Mouse (Mus musculus) embryonic facial prominence, embryonic 12.5 days (tissue): ENCODE data around the gene Rasal2. TPM values are rescaled to one million over a fixed set of nuclear protein-coding genes. Genes with fewer than 3 reads are reported as not detected.
A peak's percentile ranks its signal among the peaks of the same experiment; 100 is the strongest.

Experiments
- ATAC-seq: fragments of 200-750 bp; cut with Nextera tagmentation; 2 replicates; pipeline ENCODE4 v1.8.0; 2017; ENCODE audit not compliant: insufficient number of reproducible peaks, insufficient read depth, low FRiP score, low TSS enrichment
- H3K27ac ChIP-seq: fragments of 300-500 bp; sonication (generic); 2 replicates; pipeline ENCODE4 v1.5.1; 2016; ENCODE audit warnings: mild to moderate bottlenecking
- H3K27me3 ChIP-seq: fragments of 300-500 bp; sonication (generic); 2 replicates; pipeline ENCODE4 v1.6.1; 2016; ENCODE audit warnings: mild to moderate bottlenecking, moderate library complexity
- H3K36me3 ChIP-seq: fragments of 300-500 bp; sonication (generic); 2 replicates; pipeline ENCODE4 v1.6.1; 2016; ENCODE audit warnings: mild to moderate bottlenecking
- H3K4me1 ChIP-seq: fragments of 300-500 bp; sonication (generic); 2 replicates; pipeline ENCODE4 v1.6.1; 2016
- H3K4me2 ChIP-seq: fragments of 300-500 bp; sonication (generic); replicated peaks from 2 replicates; pipeline ENCODE4 v1.6.1; 2016; ENCODE audit warnings: mild to moderate bottlenecking, moderate library complexity
- H3K4me3 ChIP-seq: fragments of 300-500 bp; sonication (generic); 2 replicates; pipeline ENCODE4 v1.5.1; 2016; ENCODE audit warnings: mild to moderate bottlenecking
- H3K9ac ChIP-seq: fragments of 300-500 bp; sonication (generic); 2 replicates; pipeline ENCODE4 v1.6.1; 2016; ENCODE audit warnings: mild to moderate bottlenecking, moderate library complexity
- H3K9me3 ChIP-seq: fragments of 300-500 bp; sonication (generic); 2 replicates; pipeline ENCODE4 v1.6.1; 2016; ENCODE audit warnings: mild to moderate bottlenecking, moderate library complexity
- WGBS: fragments of 180-500 bp; shearing (Covaris S2); methylation state at CpG from one replicate; pipeline ENCODE4 v1.1.7; 2016; 5-methylcytosine and 5-hydroxymethylcytosine counted together
- polyA plus RNA-seq: library from polyadenylated mRNA; unstranded; fragments of >200 nt; fragmentation: Nextera tagmentation; extraction: Ambion mirVana; gene quantifications from 2 replicates; pipeline ENCODE4 v1.2.1, GENCODE M21; 2016

Gene Rasal2
- polyA plus RNA-seq, 1 experiment from 2014 or later: 16.2 TPM

DNA sequence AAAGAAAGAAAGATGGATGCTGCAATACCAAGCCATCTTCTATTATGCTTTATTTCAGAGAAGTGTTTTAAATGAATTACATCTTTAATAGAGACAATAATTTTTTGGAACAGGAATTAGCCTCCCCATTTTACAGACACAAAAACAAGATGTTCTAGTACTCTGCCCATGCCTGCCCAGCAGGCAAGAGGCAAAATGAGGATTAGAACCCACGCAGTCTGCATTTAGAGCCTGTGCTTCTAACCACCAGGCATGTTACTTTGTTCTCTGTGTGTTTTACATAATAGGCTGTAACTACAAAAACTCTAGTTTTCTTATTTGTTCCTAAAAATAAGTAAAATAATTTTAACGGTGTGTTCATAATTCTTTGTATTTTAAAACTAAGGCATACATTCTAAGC, 178.9 kb downstream of the Rasal2 start:
- Histone ChIP-seq H3K27ac (no peak overlapping the region), H3K27me3 (no peaks in the 10 kb centered on the region), H3K4me1 (peaks cover 2% of the 10 kb centered on the region; the same call in 1 of the 2 replicates), H3K9me3 (no peaks in the 10 kb centered on the region), H3K4me2 (no peak overlapping the region), H3K4me3 (no peak overlapping the region), H3K36me3 (no peaks in the 10 kb centered on the region), H3K9ac (no peak overlapping the region)
- no peak for ATAC-seq
- WGBS: 85% methylated on average over 2 of the region's 2 CpGs

DNA sequence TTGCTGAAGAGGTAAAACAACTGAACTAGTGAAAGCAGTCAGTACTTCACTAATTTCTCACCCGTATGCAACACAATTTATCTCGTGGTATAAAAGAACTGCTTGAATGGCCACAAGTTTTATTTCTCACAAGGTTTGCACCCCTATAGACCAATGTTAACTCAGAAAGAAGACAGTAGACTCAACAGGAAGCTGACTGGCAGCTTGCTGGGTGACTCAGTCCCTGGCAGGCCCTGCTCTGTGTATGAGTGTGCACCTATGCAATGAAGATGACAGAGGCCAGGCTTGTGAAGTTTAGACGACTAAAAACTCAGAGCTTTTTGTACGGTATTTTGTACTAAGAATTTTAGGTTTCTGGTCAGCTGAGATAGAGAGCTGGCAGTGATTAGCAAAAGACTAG, 180.0 kb downstream of the Rasal2 start:
- H3K9me3 ChIP-seq: no peaks in the 10 kb centered on the region
- 69% methylated on average over 4 of the region's 4 CpGs for WGBS
- no peaks in the 10 kb centered on the region for H3K27me3 ChIP-seq
- ATAC-seq: no peak
- no peak overlapping the region for H3K27ac ChIP-seq
- H3K4me2 ChIP-seq: no peak overlapping the region
- H3K4me1 ChIP-seq: peaks cover 2% of the 10 kb centered on the region; the same call in 1 of the 2 replicates
- H3K4me3 ChIP-seq: no peak overlapping the region
- no peaks in the 10 kb centered on the region for H3K36me3 ChIP-seq
- no peak overlapping the region for H3K9ac ChIP-seq

DNA sequence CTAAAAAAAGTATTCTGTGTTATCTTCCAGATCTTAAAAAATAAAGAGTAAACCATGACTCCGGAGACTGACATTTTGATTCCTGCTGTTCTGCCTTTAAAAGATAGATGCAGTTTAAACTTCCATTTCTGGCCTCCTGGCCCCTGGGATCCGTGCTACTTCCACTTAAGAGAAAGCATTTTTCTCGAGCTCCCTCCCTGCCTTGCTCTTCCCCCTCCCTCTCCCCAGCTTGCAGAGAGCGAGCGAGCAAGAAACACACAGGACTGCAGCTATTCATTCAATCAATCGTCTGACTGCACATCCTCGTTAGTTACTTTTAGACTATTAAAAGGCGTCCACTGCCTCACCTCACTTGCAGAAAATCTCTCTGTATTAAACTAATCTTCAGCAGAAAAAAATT, 181.4 kb downstream of the Rasal2 start:
- Histone ChIP-seq H3K9ac (no peak overlapping the region), H3K4me1 (peaks cover 2% of the 10 kb centered on the region; the same call in 1 of the 2 replicates), H3K4me2 (peak overlapping the region; percentile 20; the same call in 1 of the 2 replicates), H3K36me3 (no peaks in the 10 kb centered on the region), H3K27ac (no peak overlapping the region), H3K9me3 (no peaks in the 10 kb centered on the region), H3K27me3 (no peaks in the 10 kb centered on the region), H3K4me3 (no peak overlapping the region)
- whole genome bisulfite sequencing: 19% methylated on average over 8 of the region's 8 CpGs
- ATAC-seq: no peak

DNA sequence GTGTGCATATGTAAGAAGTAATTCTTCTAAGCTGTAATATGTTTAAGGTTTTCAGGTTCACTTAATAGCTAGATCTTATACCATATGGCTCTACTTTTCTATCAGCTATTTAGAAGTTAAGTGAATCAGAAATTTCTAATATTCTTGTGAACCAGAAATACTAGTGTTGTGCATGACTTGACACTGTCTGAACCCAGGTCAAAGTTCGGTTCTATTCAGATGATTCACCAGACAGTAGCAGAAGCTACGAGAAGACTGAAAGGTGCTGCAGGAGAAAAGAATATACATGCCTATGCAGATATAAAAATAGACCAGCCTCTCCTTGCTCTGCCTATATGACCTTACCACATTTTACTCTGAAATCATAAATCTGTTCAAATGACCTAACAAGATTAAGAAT, 182.0 kb downstream of the Rasal2 start:
- no peak overlapping the region for H3K9ac ChIP-seq
- ATAC-seq: no peak
- H3K36me3 ChIP-seq: no peaks in the 10 kb centered on the region
- H3K4me1 ChIP-seq: peaks cover 2% of the 10 kb centered on the region; the same call in 1 of the 2 replicates
- H3K27ac ChIP-seq: no peak overlapping the region
- H3K4me3 ChIP-seq: no peak overlapping the region
- H3K4me2 ChIP-seq: no peak overlapping the region
- WGBS: 58% methylated on average over 2 of the region's 2 CpGs
- no peaks in the 10 kb centered on the region for H3K27me3 ChIP-seq
- no peaks in the 10 kb centered on the region for H3K9me3 ChIP-seq

DNA sequence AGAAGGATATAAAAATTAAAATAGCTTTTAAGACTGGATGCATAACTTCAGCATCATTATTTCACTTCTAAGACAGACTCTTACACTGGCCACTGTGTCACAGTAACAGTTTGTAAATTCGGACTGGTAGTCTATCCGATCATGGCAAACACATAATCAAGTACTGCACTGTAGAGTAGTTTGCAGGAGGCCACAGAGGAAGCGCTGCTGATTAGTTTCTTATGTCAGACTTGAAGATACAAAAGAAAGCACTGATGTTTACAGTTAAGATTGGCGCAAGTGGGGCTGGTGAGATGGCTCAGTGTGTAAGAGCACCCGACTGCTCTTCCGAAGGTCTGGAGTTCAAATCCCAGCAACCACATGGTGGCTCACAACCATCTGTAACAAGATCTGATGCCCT, 187.4 kb downstream of the Rasal2 start:
- H3K36me3 ChIP-seq: no peaks in the 10 kb centered on the region
- no peak overlapping the region for H3K9ac ChIP-seq
- H3K27me3 ChIP-seq: no peaks in the 10 kb centered on the region
- WGBS: 78% methylated on average over 6 of the region's 6 CpGs
- no peaks in the 10 kb centered on the region for H3K9me3 ChIP-seq
- H3K4me1 ChIP-seq: no peaks in the 10 kb centered on the region
- H3K27ac ChIP-seq: no peak overlapping the region
- ATAC-seq: no peak
- no peak overlapping the region for H3K4me3 ChIP-seq
- H3K4me2 ChIP-seq: no peak overlapping the region

DNA sequence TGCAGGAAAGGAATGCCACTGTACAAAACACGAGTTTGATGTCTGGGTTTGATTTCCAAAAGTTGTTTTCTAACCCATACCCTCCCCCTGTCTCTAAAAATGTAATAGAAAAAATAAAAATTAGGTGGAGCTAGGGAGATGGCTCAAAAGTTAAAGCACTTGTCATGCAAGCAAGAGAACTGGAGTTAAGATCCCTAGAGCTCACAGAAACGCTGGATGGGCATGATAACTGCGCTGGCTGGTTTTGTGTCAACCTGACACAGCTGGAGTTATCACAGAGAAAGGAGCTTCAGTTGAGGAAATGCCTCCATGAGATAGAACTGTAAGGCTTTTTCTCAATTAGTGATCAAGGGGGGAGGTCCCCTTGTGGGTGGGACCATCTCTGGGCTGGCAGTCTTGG, 191.5 kb downstream of the Rasal2 start:
- Histone ChIP-seq H3K36me3 (no peaks in the 10 kb centered on the region), H3K27ac (no peak overlapping the region), H3K4me2 (no peak overlapping the region), H3K27me3 (no peaks in the 10 kb centered on the region), H3K4me1 (no peaks in the 10 kb centered on the region), H3K4me3 (no peak overlapping the region), H3K9ac (no peak overlapping the region), H3K9me3 (no peaks in the 10 kb centered on the region)
- no peak for ATAC-seq
- 85% methylated on average over 3 of the region's 3 CpGs for WGBS

DNA sequence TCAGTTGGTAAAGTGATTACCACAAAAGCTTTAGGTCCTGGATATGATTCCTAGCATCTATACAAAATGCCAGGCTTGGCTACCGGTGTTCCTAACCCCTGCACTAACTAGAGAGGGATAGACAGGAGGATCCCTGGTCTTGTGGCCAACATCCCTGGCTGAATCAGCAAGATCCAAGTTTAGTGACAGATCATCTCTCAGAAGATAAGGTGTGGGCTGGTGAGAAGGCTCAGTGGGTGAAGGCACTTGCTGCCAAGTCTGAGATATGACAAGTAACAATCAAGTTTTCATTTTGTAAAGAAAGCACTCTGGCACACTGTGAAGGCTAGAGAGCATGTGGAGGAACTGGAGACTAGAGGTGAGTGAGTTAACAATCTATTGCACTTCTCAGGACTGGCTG, 191.9 kb downstream of the Rasal2 start:
- WGBS: 90% methylated on average over 1 of the region's 1 CpGs
- Histone ChIP-seq H3K4me1 (no peaks in the 10 kb centered on the region), H3K4me3 (no peak overlapping the region), H3K36me3 (no peaks in the 10 kb centered on the region), H3K4me2 (no peak overlapping the region), H3K27ac (no peak overlapping the region), H3K9me3 (no peaks in the 10 kb centered on the region), H3K9ac (no peak overlapping the region), H3K27me3 (no peaks in the 10 kb centered on the region)
- ATAC-seq: no peak

DNA sequence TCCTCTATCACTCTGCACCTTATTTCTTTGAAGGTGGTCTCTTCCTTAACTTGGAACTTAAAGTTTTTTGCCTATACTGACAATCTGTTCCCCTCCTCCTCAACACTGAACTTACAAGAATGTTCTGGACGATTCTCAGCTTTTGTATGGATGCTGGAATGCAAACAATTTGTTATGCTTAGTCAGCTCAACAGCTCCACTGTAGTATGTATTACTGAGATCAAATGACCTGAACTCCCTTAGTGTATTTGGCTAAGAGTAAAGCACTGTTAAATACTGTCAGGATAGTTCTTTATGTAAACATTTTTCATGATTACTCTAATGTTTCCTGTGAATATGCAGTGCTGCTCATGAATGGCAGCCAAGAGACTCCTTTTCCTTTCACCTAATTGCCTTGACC, 203.6 kb downstream of the Rasal2 start:
- H3K4me3 ChIP-seq: no peak overlapping the region
- H3K27me3 ChIP-seq: no peaks in the 10 kb centered on the region
- 3% methylated on average over 1 of the region's 1 CpGs for WGBS
- no peak overlapping the region for H3K4me2 ChIP-seq
- no peaks in the 10 kb centered on the region for H3K9me3 ChIP-seq
- H3K36me3 ChIP-seq: no peaks in the 10 kb centered on the region
- no peak for ATAC-seq
- no peak overlapping the region for H3K9ac ChIP-seq
- H3K4me1 ChIP-seq: peaks cover 10% of the 10 kb centered on the region; the same call in 1 of the 2 replicates
- peak overlapping the region; percentile 23; the same call in 1 of the 2 replicates for H3K27ac ChIP-seq

DNA sequence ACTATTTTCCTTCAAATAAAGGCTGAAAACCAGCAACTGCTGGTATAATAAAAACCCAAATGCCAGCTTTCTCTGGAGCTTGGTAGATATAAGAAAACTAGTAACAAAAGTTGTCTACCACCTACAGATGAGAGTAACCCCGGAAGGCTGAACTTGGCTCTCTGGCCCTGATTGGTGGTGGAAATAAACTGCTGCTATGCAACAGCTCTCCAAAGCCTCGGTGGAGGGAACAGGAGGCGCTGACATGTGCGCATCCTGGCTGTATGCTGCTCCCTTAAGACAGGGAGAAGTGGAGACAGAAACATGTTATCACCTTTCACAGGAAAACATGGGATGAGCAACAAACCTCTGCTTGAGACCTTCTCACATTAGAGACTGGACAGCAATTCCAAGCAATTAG, 206.7 kb downstream of the Rasal2 start:
- Histone ChIP-seq H3K36me3 (no peaks in the 10 kb centered on the region), H3K4me3 (no peak overlapping the region), H3K4me2 (no peak overlapping the region), H3K9ac (no peak overlapping the region), H3K4me1 (peaks cover 10% of the 10 kb centered on the region; the same call in 1 of the 2 replicates), H3K27ac (no peak overlapping the region), H3K9me3 (no peaks in the 10 kb centered on the region), H3K27me3 (no peaks in the 10 kb centered on the region)
- ATAC-seq: no peak
- 64% methylated on average over 4 of the region's 4 CpGs for WGBS

DNA sequence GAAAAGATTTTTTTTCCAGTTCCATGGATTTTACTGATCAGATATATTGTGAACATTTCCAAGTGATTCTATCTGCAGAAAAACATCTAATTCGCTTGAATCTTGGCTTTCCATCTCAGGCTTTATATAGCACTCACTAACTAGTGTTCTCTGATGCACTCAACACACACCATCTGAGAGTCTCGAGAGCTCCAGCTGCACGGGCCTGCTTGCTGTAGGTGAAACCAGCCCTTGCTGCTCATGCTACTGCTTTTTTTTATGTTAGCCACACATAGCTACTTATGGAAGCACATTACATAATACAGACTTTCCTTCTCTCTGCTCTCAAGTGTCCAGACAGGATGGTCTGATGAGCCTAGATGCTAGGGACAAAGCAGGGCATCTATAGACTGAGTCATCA, 229.4 kb downstream of the Rasal2 start:
- H3K9me3 ChIP-seq: no peaks in the 10 kb centered on the region
- no peak overlapping the region for H3K4me2 ChIP-seq
- WGBS: 71% methylated on average over 3 of the region's 3 CpGs
- no peak overlapping the region for H3K4me3 ChIP-seq
- no peak overlapping the region for H3K9ac ChIP-seq
- no peak overlapping the region for H3K27ac ChIP-seq
- ATAC-seq: no peak
- H3K27me3 ChIP-seq: no peaks in the 10 kb centered on the region
- H3K36me3 ChIP-seq: no peaks in the 10 kb centered on the region
- H3K4me1 ChIP-seq: peaks cover 5% of the 10 kb centered on the region

DNA sequence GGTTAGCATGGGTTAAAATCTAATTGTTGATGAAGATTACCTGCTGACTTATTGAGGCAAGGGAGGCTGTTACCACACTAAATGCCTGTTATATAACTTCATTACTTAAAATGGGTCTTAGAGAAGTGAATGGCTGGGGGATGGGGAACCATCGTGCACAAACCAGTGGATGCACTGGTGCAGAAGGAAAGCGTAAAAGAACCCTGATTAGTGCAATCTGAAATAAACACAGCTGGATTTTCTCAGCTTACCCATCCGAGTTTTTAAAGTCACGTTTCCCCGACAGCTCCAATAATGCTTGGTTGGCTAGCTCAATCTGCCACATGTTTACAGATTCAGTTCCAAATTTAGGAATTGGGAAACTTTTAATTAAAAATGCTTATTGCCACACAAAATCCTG, 230.0 kb downstream of the Rasal2 start:
- 44% methylated on average over 5 of the region's 5 CpGs for WGBS
- Histone ChIP-seq H3K27me3 (no peaks in the 10 kb centered on the region), H3K4me3 (no peak overlapping the region), H3K36me3 (no peaks in the 10 kb centered on the region), H3K27ac (no peak overlapping the region), H3K4me2 (no peak overlapping the region), H3K9ac (no peak overlapping the region), H3K9me3 (no peaks in the 10 kb centered on the region), H3K4me1 (peaks cover 5% of the 10 kb centered on the region)
- no peak for ATAC-seq

DNA sequence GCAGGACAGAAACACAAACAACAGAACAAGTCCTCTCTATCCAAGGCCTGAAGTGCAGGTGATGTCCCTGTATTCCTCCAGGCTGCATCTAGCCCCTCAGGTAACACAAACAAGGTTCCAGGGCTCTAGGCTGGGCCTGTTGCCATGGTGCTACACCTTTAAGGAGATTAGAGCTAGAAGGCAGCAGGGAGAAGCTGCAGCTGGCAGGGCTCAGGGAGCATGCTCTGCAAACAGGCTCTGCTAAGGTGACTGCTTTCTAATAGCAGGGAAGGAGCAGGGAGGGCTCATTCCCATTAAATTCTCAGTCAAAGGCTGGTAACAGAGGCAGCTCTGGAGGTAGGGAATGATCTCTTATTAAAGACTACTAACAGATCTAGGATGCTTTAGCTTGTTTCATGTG, 231.3 kb downstream of the Rasal2 start:
- Histone ChIP-seq H3K27ac (no peak overlapping the region), H3K27me3 (no peaks in the 10 kb centered on the region), H3K4me2 (no peak overlapping the region), H3K9me3 (no peaks in the 10 kb centered on the region), H3K36me3 (no peaks in the 10 kb centered on the region), H3K9ac (no peak overlapping the region), H3K4me1 (peaks cover 5% of the 10 kb centered on the region), H3K4me3 (no peak overlapping the region)
- no peak; the same call in 1 of the 2 replicates for ATAC-seq
